Mouse (Mus musculus) cerebellum, adult 2 months (tissue): ENCODE results near the gene Pigu. TPM values are rescaled to one million over a fixed set of nuclear protein-coding genes. Genes with fewer than 3 reads are reported as not detected.
A peak's percentile ranks its signal among the peaks of the same experiment; 100 is the strongest.

Source experiments
- DNase-seq, 2 experiments: peaks; one replicate each; pipeline ENCODE4 v3.0.0; 2021
- H3K27ac ChIP-seq: fragments of 200-500 bp; 2 replicates; pipeline ENCODE4 v1.5.1; 2012; ENCODE audit warnings: low read length, control low read depth, inconsistent platforms; ENCODE audit not compliant: insufficient read depth
- H3K27me3 ChIP-seq: fragments of 200-500 bp; 2 replicates; pipeline ENCODE4 v1.6.1; 2012; ENCODE audit warnings: inconsistent platforms, mild to moderate bottlenecking, low read length, moderate library complexity; ENCODE audit not compliant: control insufficient read depth, insufficient read depth
- H3K4me1 ChIP-seq: fragments of 200-500 bp; 2 replicates; pipeline ENCODE4 v1.6.1; 2011; ENCODE audit warnings: low read length; ENCODE audit not compliant: control insufficient read depth, insufficient read depth
- H3K4me3 ChIP-seq: fragments of 200-500 bp; replicated peaks from 2 replicates; pipeline ENCODE3; 2011; ENCODE audit warnings: mild to moderate bottlenecking, low read depth, low read length, control low read depth; ENCODE audit not compliant: insufficient read depth
- CTCF ChIP-seq: fragments of 200-500 bp; IDR thresholded peaks from 2 replicates; pipeline ENCODE4 v1.5.1; 2011; ENCODE audit warnings: low read depth, mild to moderate bottlenecking, control low read depth, low read length, moderate library complexity, borderline replicate concordance; ENCODE audit not compliant: insufficient read depth
- POLR2A ChIP-seq: fragments of 200-500 bp; IDR thresholded peaks from 2 replicates; pipeline ENCODE4 v1.6.1; 2011; ENCODE audit warnings: low read length, control low read depth, borderline replicate concordance; ENCODE audit not compliant: insufficient read depth
- WGBS: fragments of 180-500 bp; shearing (Covaris S2); methylation state at CpG from one replicate; pipeline ENCODE4 v1.1.7; 2018; 5-methylcytosine and 5-hydroxymethylcytosine counted together
- polyA plus RNA-seq: library from polyadenylated mRNA; depleted of rRNA; stranded (reverse); fragments of >200 nt; gene quantifications from 2 replicates; pipeline ENCODE4 v1.2.3, GENCODE M21; 2012

Gene Pigu
- polyA plus RNA-seq, 1 experiment: 38.3 TPM

DNA sequence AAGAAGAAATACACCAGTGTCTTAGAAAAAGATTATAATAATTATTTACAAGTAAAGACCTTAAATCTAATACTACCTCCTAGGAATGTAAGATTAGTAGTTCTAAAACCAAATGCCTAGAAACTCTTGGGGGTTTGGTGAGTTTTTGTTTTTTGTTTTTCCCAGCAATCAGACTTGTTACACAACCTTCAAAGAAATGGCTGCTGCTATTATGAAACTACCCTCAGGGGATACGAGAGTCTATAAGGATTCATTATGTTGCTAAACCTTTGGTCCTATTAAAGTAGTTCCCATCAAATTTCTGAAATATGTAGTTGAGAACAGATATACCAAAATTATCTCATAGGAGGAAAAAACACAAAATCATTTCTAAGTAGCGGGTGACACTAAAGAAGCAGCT is 27.5 kb downstream of the Pigu start:
- no peak for DNase-seq
- H3K4me1 ChIP-seq: no peaks in the 10 kb centered on the region
- WGBS: 97% methylated on average over 2 of the region's 2 CpGs
- no peak overlapping the region for H3K27ac ChIP-seq
- no peaks in the 10 kb centered on the region for H3K27me3 ChIP-seq
- TF ChIP-seq POLR2A: no peak
- TF ChIP-seq CTCF: no peak
- no peak overlapping the region for H3K4me3 ChIP-seq

- no peak overlapping the region for H3K27ac ChIP-seq
- TF ChIP-seq POLR2A (no peak), CTCF (no peak)
These were observed 28.3 kb downstream of the Pigu start for GRCm38 (mm10) chr2:155328906-155329305.

DNA sequence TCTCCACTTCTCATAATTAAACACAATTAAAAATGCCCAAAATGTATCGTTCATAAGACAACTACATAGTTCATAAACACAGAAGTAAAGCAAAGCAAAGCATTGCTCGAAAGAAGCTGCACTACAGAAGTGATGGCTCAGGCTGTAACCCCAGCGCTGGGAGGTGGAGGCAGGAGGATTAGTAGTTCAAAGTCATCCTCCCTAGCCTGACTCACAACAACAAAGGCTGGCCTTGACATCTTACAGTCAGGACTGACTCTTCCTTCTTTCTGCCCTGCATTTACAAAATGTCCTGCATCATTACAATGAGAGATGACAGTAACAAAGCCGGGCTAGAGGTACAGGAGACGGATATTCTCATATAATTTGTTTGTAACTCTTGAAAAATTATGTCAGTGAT is 29.3 kb downstream of the Pigu start:
- no peaks in the 10 kb centered on the region for H3K27me3 ChIP-seq
- no peaks in the 10 kb centered on the region for H3K4me1 ChIP-seq
- H3K27ac ChIP-seq: no peak overlapping the region
- no peak for DNase-seq
- 93% methylated on average over 5 of the region's 5 CpGs for WGBS
- no peak overlapping the region for H3K4me3 ChIP-seq
- TF ChIP-seq CTCF: no peak
- TF ChIP-seq POLR2A: no peak

More at GRCm38 (mm10) chr2:155328906-155329305, 28.3 kb downstream of the Pigu start:
- no peak overlapping the region for H3K4me3 ChIP-seq
- no peaks in the 10 kb centered on the region for H3K4me1 ChIP-seq
- no peak for DNase-seq
- no peaks in the 10 kb centered on the region for H3K27me3 ChIP-seq

GRCm38 (mm10) chr2:155326001-155326400 is 31.2 kb downstream of the Pigu start:
- TF ChIP-seq CTCF (no peak), POLR2A (no peak)
- Histone ChIP-seq H3K27me3 (no peaks in the 10 kb centered on the region), H3K27ac (no peak overlapping the region), H3K4me1 (no peaks in the 10 kb centered on the region), H3K4me3 (no peak overlapping the region)
- 96% methylated on average over 4 of the region's 4 CpGs for WGBS
- no peak for DNase-seq

DNA sequence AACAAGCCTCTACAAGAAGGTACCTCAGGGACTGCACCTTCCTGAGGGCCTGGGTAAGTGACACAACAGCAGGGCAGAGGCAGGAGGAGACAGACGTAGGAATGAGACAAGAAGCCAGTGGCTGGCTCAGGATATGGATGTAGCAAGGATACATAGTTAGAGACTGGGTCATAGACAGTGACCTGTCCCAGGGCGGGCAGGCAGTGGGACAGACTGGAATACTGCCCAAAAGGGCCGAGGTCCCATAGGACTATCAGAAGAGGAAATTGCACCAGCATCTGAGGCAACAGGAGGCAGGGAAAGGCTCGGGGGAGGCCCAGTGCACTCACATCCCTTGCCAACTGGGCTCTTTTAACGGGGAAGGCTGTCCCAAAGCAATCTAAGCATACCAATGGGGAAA is 36.6 kb downstream of the Pigu start:
- TF ChIP-seq POLR2A: no peak
- TF ChIP-seq CTCF: no peak
- H3K27me3 ChIP-seq: no peaks in the 10 kb centered on the region
- no peak overlapping the region for H3K27ac ChIP-seq
- 72% methylated on average over 5 of the region's 5 CpGs for WGBS
- no peaks in the 10 kb centered on the region for H3K4me1 ChIP-seq
- DNase-seq: no peak
- H3K4me3 ChIP-seq: no peak overlapping the region

DNA sequence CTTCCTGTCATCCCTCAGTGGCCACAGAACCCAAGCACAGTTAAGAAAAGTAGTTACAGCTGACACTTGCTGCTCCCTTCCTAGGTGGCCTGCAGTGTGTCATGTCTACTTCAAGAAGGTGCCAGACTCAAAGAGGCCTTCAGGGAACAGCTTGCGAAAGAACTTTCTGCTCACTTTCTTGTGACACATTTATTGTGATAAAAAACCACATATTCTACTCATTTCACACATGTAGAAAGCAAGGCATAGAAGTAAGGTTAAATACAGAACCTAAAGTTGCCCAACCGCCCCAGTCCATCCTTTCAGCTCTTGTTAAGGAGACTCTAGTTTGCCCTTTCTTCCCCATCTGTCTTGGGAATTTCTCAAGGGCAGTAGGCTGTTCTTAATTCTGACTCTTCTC is 38.6 kb downstream of the Pigu start:
- H3K27me3 ChIP-seq: no peaks in the 10 kb centered on the region
- DNase-seq: no peak
- 98% methylated on average over 2 of the region's 2 CpGs for WGBS
- H3K4me3 ChIP-seq: no peak overlapping the region
- H3K4me1 ChIP-seq: no peaks in the 10 kb centered on the region
- H3K27ac ChIP-seq: no peak overlapping the region
- TF ChIP-seq POLR2A: no peak
- TF ChIP-seq CTCF: no peak

GRCm38 (mm10) chr2:155313671-155314070 is 43.6 kb downstream of the Pigu start:
- no peak overlapping the region for H3K4me3 ChIP-seq
- 62% methylated on average over 6 of the region's 6 CpGs for WGBS
- DNase-seq: no peak
- no peak for TF ChIP-seq POLR2A
- no peak for TF ChIP-seq CTCF
- H3K4me1 ChIP-seq: no peaks in the 10 kb centered on the region
- H3K27ac ChIP-seq: no peak overlapping the region
- no peaks in the 10 kb centered on the region for H3K27me3 ChIP-seq

DNA sequence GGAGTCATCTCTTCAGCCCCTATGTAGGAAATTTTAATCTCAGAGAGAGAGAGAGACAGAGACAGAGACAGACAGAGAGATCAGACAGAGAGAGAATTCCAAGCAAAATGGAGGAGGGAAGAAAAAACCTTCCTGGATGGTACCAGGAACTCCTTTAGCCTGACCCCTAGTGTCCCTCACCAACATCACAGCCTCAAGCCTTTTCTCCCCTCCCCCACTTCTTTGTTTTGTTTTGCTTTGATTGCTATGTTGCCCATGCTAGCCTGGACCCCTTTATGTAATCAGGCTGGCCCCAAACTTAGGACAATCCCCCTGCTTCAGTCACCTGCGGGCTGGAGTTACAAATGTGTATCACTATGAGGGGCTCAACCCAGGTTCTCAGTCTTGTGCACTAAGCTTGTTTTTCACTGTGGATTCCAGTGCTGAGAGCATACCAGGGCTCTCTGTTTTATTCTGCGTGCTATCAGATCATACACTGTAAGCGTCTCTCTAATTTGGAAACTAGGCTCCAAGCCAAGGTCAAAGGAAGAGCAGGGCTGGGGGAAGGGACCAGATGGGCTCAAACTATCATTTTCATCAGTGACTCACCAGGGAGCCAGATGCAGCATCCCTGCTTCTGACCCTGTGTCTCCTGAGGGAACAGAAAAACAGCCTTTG is 48.2 kb downstream of the Pigu start:
- no peaks in the 10 kb centered on the region for H3K27me3 ChIP-seq
- H3K4me3 ChIP-seq: no peak overlapping the region
- no peak overlapping the region; the same call in 1 of the 2 replicates for H3K27ac ChIP-seq
- WGBS: 23% methylated on average over 3 of the region's 3 CpGs
- peak; percentile 22; the same call in 1 of the 2 replicates for TF ChIP-seq CTCF
- no peak for TF ChIP-seq POLR2A
- no peaks in the 10 kb centered on the region for H3K4me1 ChIP-seq
- no peak for DNase-seq

DNA sequence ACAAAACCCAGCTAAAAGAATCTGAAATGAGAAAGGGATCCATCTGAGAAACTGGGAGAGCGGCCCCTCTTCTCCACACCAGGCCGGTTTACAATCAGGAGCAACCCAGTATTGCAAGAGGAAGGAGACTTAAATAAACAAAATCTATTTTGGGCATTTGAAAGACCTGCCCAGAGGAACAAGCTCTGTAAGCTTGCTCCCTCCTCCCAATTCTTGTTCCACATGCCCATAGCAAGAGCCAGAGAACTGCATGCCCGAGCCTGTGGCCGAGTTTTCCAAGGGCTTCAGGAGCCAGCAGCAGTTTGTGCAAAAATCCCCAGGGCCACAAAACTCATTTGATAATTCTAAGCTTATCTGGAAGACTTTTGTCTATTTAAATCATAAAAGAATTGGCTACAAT is 57.7 kb downstream of the Pigu start:
- DNase-seq: no peak
- TF ChIP-seq CTCF (no peak), POLR2A (no peak)
- Histone ChIP-seq H3K4me3 (no peak overlapping the region), H3K27ac (no peak overlapping the region), H3K27me3 (no peaks in the 10 kb centered on the region), H3K4me1 (no peaks in the 10 kb centered on the region)
- WGBS: 88% methylated on average over 4 of the region's 4 CpGs
